ENCODE assay signal across 10 mouse cellular contexts in genomic region chr16:21643621-21644041, GRCm38 (mm10). TPM values are rescaled to one million over a fixed set of nuclear protein-coding genes. Genes with fewer than 3 reads are reported as not detected.
A peak's percentile ranks its signal among the peaks of the same experiment; 100 is the strongest.
DNase-seq lines count a peak whose midpoint lies in the region; ATAC-seq lines count a peak whose summit lies in the region.
"Had no signal": no experiment of that assay in that cellular context is flagged by ENCODE, and none has a peak within 500 bp of the region (broad histone marks: within the 10 kb centered on the region; RNA-seq: fewer than 3 reads in every experiment).

No protein-coding gene starts in this region.

- peak overlapping the region; percentile 51 for H3K4me2 ChIP-seq in kidney, embryonic 15.5 days
- H3K4me2 ChIP-seq in embryonic facial prominence, embryonic 13.5 days, result 0 out of 2 replicates have a peak overlapping the region, but pooled peaks have one; percentile 0
- no peak overlapping the region for H3K4me2 ChIP-seq in midbrain, embryonic 12.5 days (replicated peaks)

- no peaks in the 10 kb centered on the region for H3K9me3 ChIP-seq in kidney, embryonic 15.5 days (replicated peaks)
- no peaks in the 10 kb centered on the region for H3K9me3 ChIP-seq in embryonic facial prominence, embryonic 13.5 days
- no peaks in the 10 kb centered on the region for H3K9me3 ChIP-seq in midbrain, embryonic 12.5 days

- intact Hi-C loops in heart, postnatal 10 days (cut with DNase I), result loop anchor here (5.0 kb wide), 2 partner anchors 49 to 146 kb away; partner anchors contain the start of gene 2510009E07Rik

- no peaks in the 10 kb centered on the region for H3K27me3 ChIP-seq in kidney, embryonic 15.5 days
- no peaks in the 10 kb centered on the region for H3K27me3 ChIP-seq in embryonic facial prominence, embryonic 13.5 days
- H3K27me3 ChIP-seq in midbrain, embryonic 12.5 days, result no peaks in the 10 kb centered on the region

- WGBS in kidney, embryonic 15.5 days, result 71% methylated on average over 2 of the region's 2 CpGs
- 74% methylated on average over 2 of the region's 2 CpGs for WGBS in embryonic facial prominence, embryonic 13.5 days
- WGBS in midbrain, embryonic 12.5 days, result 93% methylated on average over 2 of the region's 2 CpGs

- peak overlapping the region; percentile 25; the same call in 1 of the 2 replicates for H3K9ac ChIP-seq in kidney, embryonic 15.5 days
- 0 out of 2 replicates have a peak overlapping the region, but pooled peaks have one; percentile 51 for H3K9ac ChIP-seq in embryonic facial prominence, embryonic 13.5 days
- no peak overlapping the region; the same call in 1 of the 2 replicates for H3K9ac ChIP-seq in midbrain, embryonic 12.5 days (replicated peaks)

- H3K36me3 ChIP-seq in kidney, embryonic 15.5 days, result no peaks in the 10 kb centered on the region
- H3K36me3 ChIP-seq in embryonic facial prominence, embryonic 13.5 days, result peaks cover 11% of the 10 kb centered on the region; the same call in 1 of the 2 replicates
- peaks cover 25% of the 10 kb centered on the region for H3K36me3 ChIP-seq in midbrain, embryonic 12.5 days

- peak overlapping the region; percentile 93 for H3K27ac ChIP-seq in kidney, embryonic 15.5 days
- H3K27ac ChIP-seq in embryonic facial prominence, embryonic 13.5 days, result peak overlapping the region; percentile 66
- peak overlapping the region; percentile 54 for H3K27ac ChIP-seq in midbrain, embryonic 12.5 days (replicated peaks)

- DNase-seq in kidney, postnatal 14 days, result no peak
- peak; percentile 37 to 45 for DNase-seq in heart, postnatal 10 days
- DNase-seq in B cell, adult 2 months, result no peak
- no peak for DNase-seq in frontal cortex, postnatal 10 days (ENCODE audit: low spot score in 2 of 2)
- no peak for DNase-seq in adrenal gland, adult 8-10 months

- no peak; the same call in 1 of the 2 replicates for ATAC-seq in kidney, embryonic 15.5 days (replicated peaks; ENCODE audit: low FRiP score)
- ATAC-seq in embryonic facial prominence, embryonic 13.5 days (ENCODE audit: insufficient number of reproducible peaks, insufficient read depth, low FRiP score, low TSS enrichment, low read depth), result no peak
- ATAC-seq in midbrain, embryonic 12.5 days (ENCODE audit: low FRiP score, low read depth), result no peak

- peak overlapping the region; percentile 15 for H3K4me3 ChIP-seq in kidney, embryonic 15.5 days (replicated peaks)
- no peak overlapping the region for H3K4me3 ChIP-seq in embryonic facial prominence, embryonic 13.5 days
- no peak overlapping the region for H3K4me3 ChIP-seq in midbrain, embryonic 12.5 days
- H3K4me3 ChIP-seq: erythroblast, embryonic 14.5 days had no signal

- H3K4me1 ChIP-seq in kidney, embryonic 15.5 days, result peaks cover 33% of the 10 kb centered on the region
- peaks cover 13% of the 10 kb centered on the region for H3K4me1 ChIP-seq in embryonic facial prominence, embryonic 13.5 days
- H3K4me1 ChIP-seq in midbrain, embryonic 12.5 days, result peaks cover 14% of the 10 kb centered on the region

RNA-seq across cellular contexts. Expression of gene 2510009E07Rik, which starts 50.8 kb away (rescaled TPM):
- 13.3 and 14.6 TPM in 2 replicates for polyA plus RNA-seq in kidney, embryonic 15.5 days (2015; fragmentation: Nextera tagmentation; extraction: Ambion mirVana)
- polyA plus RNA-seq in embryonic facial prominence, embryonic 13.5 days (2015; fragmentation: Nextera tagmentation; extraction: Ambion mirVana), result 21.3 and 23.5 TPM in 2 replicates
- total RNA-seq in heart, postnatal 10 days (2021), result 10 to 100 TPM; 42.4 to 45.1 TPM
- 144 and 150 TPM in 2 replicates for polyA plus RNA-seq in midbrain, embryonic 12.5 days (2016; fragmentation: Nextera tagmentation; extraction: Ambion mirVana)
- total RNA-seq in adrenal gland, adult 8-10 months (2022), result 10 to 100 TPM; 19.6 to 26.0 (median 22.7) TPM
- total RNA-seq: MEL had no signal
- polyA plus RNA-seq: erythroblast, embryonic 14.5 days had no signal

Comparison
In these comparisons a context has a peak if more than half of its experiments do, and no peak if none do; other contexts are left out.
1. DNase-seq: peak in heart, postnatal 10 days (2 of 2); none in kidney, postnatal 14 days (single experiment), B cell, adult 2 months (0 of 2), frontal cortex, postnatal 10 days (0 of 2) and adrenal gland, adult 8-10 months (single experiment).
2. Peak in every context shown above with its lines, with median percentiles within 50 percentile points of each other: H3K27ac ChIP-seq.